Comparison of ENCODE assay signal across 9 mouse cellular contexts in genomic region chr7:135597604-135598289, GRCm38 (mm10).
DNase-seq lines count a peak whose midpoint lies in the region; ATAC-seq lines count a peak whose summit lies in the region.
"Had no signal": no experiment of that assay in that cellular context is flagged by ENCODE, and none has a peak within 500 bp of the region (broad histone marks: within the 10 kb centered on the region; RNA-seq: fewer than 3 reads in every experiment).

No protein-coding gene starts in this region.

- no peak overlapping the region for H3K4me3 ChIP-seq in lung, embryonic 15.5 days

- peak; percentile 12 for ATAC-seq in common myeloid progenitor, adult 5-6 weeks (replicated peaks; ENCODE audit: low read depth, poor library complexity, severe bottlenecking)
- ATAC-seq in lung, embryonic 15.5 days (ENCODE audit: borderline replicate concordance, extremely low read depth, low FRiP score, low TSS enrichment): no peak
- ATAC-seq: activated CD4-positive, CD25-positive, alpha-beta regulatory T cell, adult 4 months had no signal

- peaks cover 36% of the 10 kb centered on the region for H3K4me1 ChIP-seq in lung, embryonic 15.5 days

- H3K27ac ChIP-seq in lung, embryonic 15.5 days: 0 out of 2 replicates have a peak overlapping the region, but pooled peaks have one; percentile 25

- no peaks in the 10 kb centered on the region for H3K9me3 ChIP-seq in lung, embryonic 15.5 days

- no peaks in the 10 kb centered on the region for H3K36me3 ChIP-seq in lung, embryonic 15.5 days

- H3K4me2 ChIP-seq in lung, embryonic 15.5 days: no peak overlapping the region

- intact Hi-C loops in heart, postnatal 25 days (cut with DNase I): no loop called here

- 53% methylated on average over 12 of the region's 12 CpGs for WGBS in lung, embryonic 15.5 days

- H3K9ac ChIP-seq in lung, embryonic 15.5 days: no peak overlapping the region

- H3K27me3 ChIP-seq in lung, embryonic 15.5 days: no peaks in the 10 kb centered on the region

- DNase-seq in adrenal gland, postnatal 14 days: peak; percentile 16
- no peak for DNase-seq in adrenal gland, postnatal 36 days
- peak; percentile 30 for DNase-seq in heart, postnatal 25 days (ENCODE audit: low spot score)
- DNase-seq in ovary, postnatal 10 days (ENCODE audit: low spot score): no peak
- DNase-seq in embryo, embryonic 9.5 days (ENCODE audit: extremely low spot score): no peak
- no peak for DNase-seq in adrenal gland, postnatal 10 days

Comparison
In these comparisons a context has a peak if more than half of its experiments do, and no peak if none do; other contexts are left out.
1. DNase-seq: peak in adrenal gland, postnatal 14 days (single experiment) and heart, postnatal 25 days (single experiment); none in adrenal gland, postnatal 36 days (0 of 2), ovary, postnatal 10 days (single experiment), embryo, embryonic 9.5 days (single experiment) and adrenal gland, postnatal 10 days (single experiment).